Comparison of ENCODE assay signal across 8 mouse cellular contexts in genomic region chr3:109026991-109027470, GRCm38 (mm10). TPM values are rescaled to one million over a fixed set of nuclear protein-coding genes. Genes with fewer than 3 reads are reported as not detected.
DNase-seq lines count a peak whose midpoint lies in the region; ATAC-seq and TF ChIP-seq lines count a peak whose summit lies in the region.

No protein-coding gene starts in this region.

- TF ChIP-seq CTCF in forebrain, postnatal 0 days (IDR thresholded peaks at IDR 0.05; ENCODE audit: low read depth), result no peak

- WGBS in forebrain, postnatal 0 days, result under 1% methylated on average over 50 of the region's 51 CpGs
- WGBS in hindbrain, embryonic 14.5 days, result under 1% methylated on average over 44 of the region's 51 CpGs
- under 1% methylated on average over 51 of the region's 51 CpGs for WGBS in liver, embryonic 15.5 days (ENCODE audit: insufficient replicate concordance)
- WGBS in neural tube, embryonic 12.5 days, result 1% methylated on average over 51 of the region's 51 CpGs

- H3K27ac ChIP-seq in forebrain, postnatal 0 days (ENCODE audit: low read depth, low read length), result peak overlapping the region; percentile 95
- peak overlapping the region; percentile 87 for H3K27ac ChIP-seq in hindbrain, embryonic 14.5 days
- H3K27ac ChIP-seq in liver, embryonic 15.5 days (replicated peaks), result peak overlapping the region; percentile 71; the same call in 1 of the 2 replicates
- peak overlapping the region; percentile 62 for H3K27ac ChIP-seq in neural tube, embryonic 12.5 days

- no peaks in the 10 kb centered on the region for H3K9me3 ChIP-seq in forebrain, postnatal 0 days (ENCODE audit: low read length)
- H3K9me3 ChIP-seq in hindbrain, embryonic 14.5 days (ENCODE audit: control insufficient read depth, low read length), result no peaks in the 10 kb centered on the region
- no peaks in the 10 kb centered on the region for H3K9me3 ChIP-seq in liver, embryonic 15.5 days (replicated peaks)
- no peaks in the 10 kb centered on the region for H3K9me3 ChIP-seq in neural tube, embryonic 12.5 days

- peak overlapping the region; percentile 95 for H3K4me3 ChIP-seq in forebrain, postnatal 0 days (ENCODE audit: low read depth, low read length)
- H3K4me3 ChIP-seq in hindbrain, embryonic 14.5 days (replicated peaks; ENCODE audit: low read length), result peak overlapping the region; percentile 68
- H3K4me3 ChIP-seq in liver, embryonic 15.5 days (replicated peaks), result peak overlapping the region; percentile 71
- H3K4me3 ChIP-seq in neural tube, embryonic 12.5 days, result peak overlapping the region; percentile 81

- H3K4me2 ChIP-seq in forebrain, postnatal 0 days (ENCODE audit: low read depth), result peak overlapping the region; percentile 64
- peak overlapping the region; percentile 59 for H3K4me2 ChIP-seq in hindbrain, embryonic 14.5 days (replicated peaks)
- H3K4me2 ChIP-seq in liver, embryonic 15.5 days, result peak overlapping the region; percentile 97
- H3K4me2 ChIP-seq in neural tube, embryonic 12.5 days (replicated peaks), result peak overlapping the region; percentile 79

- ATAC-seq in forebrain, postnatal 0 days, result peak; percentile 80
- ATAC-seq in hindbrain, embryonic 14.5 days (ENCODE audit: low FRiP score), result peak; percentile 83
- ATAC-seq in liver, embryonic 15.5 days (ENCODE audit: insufficient read depth), result peak; percentile 80
- ATAC-seq in neural tube, embryonic 12.5 days (ENCODE audit: low FRiP score, low read depth), result peak; percentile 85

- H3K36me3 ChIP-seq in forebrain, postnatal 0 days (ENCODE audit: insufficient read depth), result no peaks in the 10 kb centered on the region
- no peaks in the 10 kb centered on the region for H3K36me3 ChIP-seq in hindbrain, embryonic 14.5 days (replicated peaks; ENCODE audit: control insufficient read depth, insufficient read depth)
- H3K36me3 ChIP-seq in liver, embryonic 15.5 days (replicated peaks), result no peaks in the 10 kb centered on the region
- no peaks in the 10 kb centered on the region for H3K36me3 ChIP-seq in neural tube, embryonic 12.5 days

- peaks cover 11% of the 10 kb centered on the region; the same call in 1 of the 2 replicates for H3K4me1 ChIP-seq in forebrain, postnatal 0 days (ENCODE audit: insufficient read depth)
- H3K4me1 ChIP-seq in hindbrain, embryonic 14.5 days (replicated peaks; ENCODE audit: control insufficient read depth, insufficient read depth, low read length), result peaks cover 28% of the 10 kb centered on the region
- H3K4me1 ChIP-seq in liver, embryonic 15.5 days (replicated peaks), result peaks cover 34% of the 10 kb centered on the region
- peaks cover 5% of the 10 kb centered on the region for H3K4me1 ChIP-seq in neural tube, embryonic 12.5 days

- peak overlapping the region; percentile 90 for H3K9ac ChIP-seq in forebrain, postnatal 0 days
- peak overlapping the region; percentile 85 for H3K9ac ChIP-seq in hindbrain, embryonic 14.5 days
- peak overlapping the region; percentile 64 for H3K9ac ChIP-seq in liver, embryonic 15.5 days
- H3K9ac ChIP-seq in neural tube, embryonic 12.5 days, result peak overlapping the region; percentile 85

- no peaks in the 10 kb centered on the region for H3K27me3 ChIP-seq in forebrain, postnatal 0 days (ENCODE audit: insufficient read depth, low read length)
- H3K27me3 ChIP-seq in hindbrain, embryonic 14.5 days (ENCODE audit: control insufficient read depth, insufficient read depth, low read length), result no peaks in the 10 kb centered on the region
- no peaks in the 10 kb centered on the region for H3K27me3 ChIP-seq in liver, embryonic 15.5 days
- H3K27me3 ChIP-seq in neural tube, embryonic 12.5 days (replicated peaks), result no peaks in the 10 kb centered on the region

- DNase-seq in urinary bladder, postnatal 25 days (ENCODE audit: low spot score), result peak; percentile 38
- DNase-seq in urinary bladder, postnatal 4 days (ENCODE audit: low spot score in 2 of 2), result no peak
- DNase-seq in cerebellum, adult 11 months, result peak; percentile 29
- peak; percentile 70 for DNase-seq in forebrain, postnatal 0 days
- peak; percentile 50 for DNase-seq in hindbrain, embryonic 14.5 days (ENCODE audit: low spot score)
- no peak for DNase-seq in layer of hippocampus, adult 18-20 months (ENCODE audit: low spot score in 2 of 2)

RNA-seq across cellular contexts. Expression of gene Fam102b, which starts 0.4 kb away (rescaled TPM):
- 99.9 and 101 TPM in 2 replicates for total RNA-seq in forebrain, postnatal 0 days (2014; rRNA removed)
- 19.8 and 26.8 TPM in 2 replicates for polyA plus RNA-seq in forebrain, postnatal 0 days (2015; fragmentation: Nextera tagmentation; extraction: Ambion mirVana)
- 20.9 and 24.9 TPM in 2 replicates for polyA plus RNA-seq in hindbrain, embryonic 14.5 days (2014; fragmentation: Nextera tagmentation; extraction: Ambion mirVana)
- polyA plus RNA-seq in liver, embryonic 15.5 days (2015; fragmentation: Nextera tagmentation; extraction: Ambion mirVana), result 2.0 and 2.2 TPM in 2 replicates
- 22.0 and 27.5 TPM in 2 replicates for polyA plus RNA-seq in neural tube, embryonic 12.5 days (2016; fragmentation: Nextera tagmentation; extraction: Ambion mirVana)
- total RNA-seq in layer of hippocampus, adult 18-20 months (2021), result 10 to 100 TPM; 25.8 to 27.0 TPM

RNA-seq across cellular contexts. Expression of gene Slc25a54, which starts 53.2 kb away (rescaled TPM):
- total RNA-seq in forebrain, postnatal 0 days (2014; rRNA removed), result not detected in 2 replicates
- polyA plus RNA-seq in forebrain, postnatal 0 days (2015; fragmentation: Nextera tagmentation; extraction: Ambion mirVana), result not detected in 2 replicates
- not detected in 2 replicates for polyA plus RNA-seq in hindbrain, embryonic 14.5 days (2014; fragmentation: Nextera tagmentation; extraction: Ambion mirVana)
- not detected in 2 replicates for polyA plus RNA-seq in liver, embryonic 15.5 days (2015; fragmentation: Nextera tagmentation; extraction: Ambion mirVana)
- polyA plus RNA-seq in neural tube, embryonic 12.5 days (2016; fragmentation: Nextera tagmentation; extraction: Ambion mirVana), result not detected in 2 replicates
- total RNA-seq in layer of hippocampus, adult 18-20 months (2021), result not detected

Comparison
In these comparisons a context has a peak if more than half of its experiments do, and no peak if none do; other contexts are left out.
1. DNase-seq: peak in urinary bladder, postnatal 25 days (single experiment), cerebellum, adult 11 months (single experiment), forebrain, postnatal 0 days (single experiment) and hindbrain, embryonic 14.5 days (single experiment); none in urinary bladder, postnatal 4 days (0 of 2) and layer of hippocampus, adult 18-20 months (0 of 2).
2. Peak in every context shown above with its lines, with median percentiles within 50 percentile points of each other: ATAC-seq, H3K27ac ChIP-seq, H3K4me2 ChIP-seq, H3K4me3 ChIP-seq and H3K9ac ChIP-seq.